Mouse (Mus musculus) erythroblast, embryonic 14.5 days (primary cell): ENCODE measurements at regions not wholly inside any gene's neighbourhood (a gene's known extent, or its start where the extent isn't known, plus 50 kb on each side); places are given as distances from the start of the nearest gene placed in this dataset.

ENCODE experiments used
- H3K27me3 ChIP-seq: 2 replicates; pipeline ENCODE4 v1.6.1; 2012; ENCODE audit warnings: inconsistent platforms; ENCODE audit not compliant: control insufficient read depth
- H3K36me3 ChIP-seq: 2 replicates; pipeline ENCODE4 v1.6.1; 2012; ENCODE audit warnings: mild to moderate bottlenecking, inconsistent platforms; ENCODE audit not compliant: control insufficient read depth
- H3K4me1 ChIP-seq: 2 replicates; pipeline ENCODE4 v1.6.1; 2012; ENCODE audit warnings: inconsistent platforms; ENCODE audit not compliant: control insufficient read depth
- H3K4me3 ChIP-seq: replicated peaks from 2 replicates; pipeline ENCODE3; 2012; ENCODE audit warnings: moderate library complexity, mild to moderate bottlenecking, inconsistent platforms
- H3K9me3 ChIP-seq: 2 replicates; pipeline ENCODE4 v1.6.1; 2012; ENCODE audit warnings: low read length, inconsistent platforms, mixed read lengths; ENCODE audit not compliant: control insufficient read depth
- GATA1 ChIP-seq: IDR thresholded peaks from 2 replicates; pipeline ENCODE4 v1.6.1; 2012; ENCODE audit warnings: low read length, inconsistent platforms, mixed read lengths
- TAL1 ChIP-seq: IDR thresholded peaks from 3 replicates; pipeline ENCODE4 v1.6.1; 2012; ENCODE audit warnings: low read length, inconsistent platforms, mixed read lengths

DNA sequence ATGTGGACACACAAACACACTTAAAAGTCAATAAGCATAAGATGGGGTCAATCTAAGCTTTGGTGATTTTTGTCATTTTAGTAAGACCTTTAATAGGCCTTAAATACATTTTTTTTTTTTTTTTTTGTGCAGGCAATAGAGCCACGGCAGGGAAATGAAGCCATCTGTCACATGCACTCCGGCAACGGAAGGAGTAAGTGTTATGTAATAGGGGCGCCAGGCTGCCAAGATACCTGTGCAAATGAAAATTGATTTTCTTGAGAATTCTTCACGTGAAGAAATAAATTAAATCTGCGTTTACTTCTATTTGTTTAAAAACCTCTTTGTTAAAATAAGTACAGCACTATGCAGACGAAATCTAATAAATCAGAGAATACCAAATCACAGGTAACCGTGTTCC, 54.6 kb upstream of the Card11 start:
- H3K9me3 ChIP-seq: peaks cover 34% of the 10 kb centered on the region
- no peak for TF ChIP-seq TAL1
- no peak for TF ChIP-seq GATA1
- H3K36me3 ChIP-seq: no peaks in the 10 kb centered on the region
- no peaks in the 10 kb centered on the region for H3K4me1 ChIP-seq
- no peak overlapping the region for H3K4me3 ChIP-seq
- no peaks in the 10 kb centered on the region for H3K27me3 ChIP-seq

DNA sequence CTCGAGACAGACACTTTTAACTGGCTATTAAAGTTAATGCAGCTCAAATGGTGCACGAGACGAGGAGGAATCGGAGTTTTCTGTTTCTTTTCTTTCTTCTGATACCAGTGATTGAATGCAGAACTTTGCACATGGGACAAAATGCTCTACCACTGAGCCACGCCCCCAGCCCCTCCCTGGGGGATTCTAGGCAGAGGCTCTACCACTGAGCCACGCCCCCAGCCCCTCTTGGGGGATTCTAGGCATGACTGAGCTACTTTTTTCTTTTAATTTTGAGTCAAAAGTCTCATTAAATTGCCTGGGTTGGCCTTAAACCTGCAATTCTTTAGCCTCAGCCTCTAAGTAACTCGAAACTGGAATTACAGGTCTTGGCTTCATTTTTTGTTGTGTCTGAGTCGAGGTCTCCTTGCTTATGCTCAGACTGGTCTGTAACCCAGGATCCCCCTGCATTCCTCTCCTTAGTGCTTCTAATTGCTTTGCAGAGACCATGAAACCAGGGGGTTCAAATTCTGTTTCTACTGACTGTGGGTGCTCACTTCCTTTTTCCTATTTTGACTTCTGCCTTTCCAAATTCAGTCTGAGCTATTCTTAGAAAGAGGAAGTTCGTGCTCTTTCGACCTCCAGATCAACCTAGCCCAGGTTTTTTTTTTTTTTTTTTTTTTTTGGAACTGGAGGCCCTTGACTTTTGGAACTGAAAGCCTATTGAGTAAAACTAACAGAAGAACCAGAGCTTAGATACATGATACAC, 55.4 kb upstream of the Card11 start:
- Histone ChIP-seq H3K4me3 (no peak overlapping the region), H3K27me3 (no peaks in the 10 kb centered on the region), H3K4me1 (no peaks in the 10 kb centered on the region), H3K9me3 (peaks cover 38% of the 10 kb centered on the region), H3K36me3 (no peaks in the 10 kb centered on the region)
- TF ChIP-seq TAL1 (no peak), GATA1 (no peak)

DNA sequence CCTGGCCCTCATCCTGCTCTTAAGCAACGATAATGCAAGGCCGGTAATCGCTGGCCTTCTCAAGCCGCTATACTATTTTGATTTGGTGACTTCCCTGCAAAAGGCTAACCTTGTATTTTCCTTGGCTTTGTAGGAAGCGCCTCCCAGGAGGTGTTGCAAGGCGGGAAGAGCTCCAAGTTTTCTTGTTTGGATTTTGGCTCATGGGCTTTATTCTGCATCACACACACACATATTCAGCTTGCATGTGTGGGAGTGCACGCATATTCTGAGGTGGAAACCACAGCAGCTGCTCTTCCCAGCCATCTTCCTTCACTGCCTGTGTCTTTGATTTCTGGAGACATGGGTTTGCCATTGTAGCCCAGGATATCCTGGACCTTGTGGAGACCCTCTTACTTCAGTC, 57.8 kb upstream of the Card11 start:
- H3K4me1 ChIP-seq: no peaks in the 10 kb centered on the region
- H3K9me3 ChIP-seq: peaks cover 27% of the 10 kb centered on the region
- H3K4me3 ChIP-seq: no peak overlapping the region
- no peaks in the 10 kb centered on the region for H3K36me3 ChIP-seq
- TF ChIP-seq GATA1 (no peak), TAL1 (no peak)
- H3K27me3 ChIP-seq: no peaks in the 10 kb centered on the region

GRCm38 (mm10) chr5:141058863-141059262, 58.5 kb upstream of the Card11 start:
- no peaks in the 10 kb centered on the region for H3K36me3 ChIP-seq
- H3K27me3 ChIP-seq: no peaks in the 10 kb centered on the region
- no peak overlapping the region for H3K4me3 ChIP-seq
- peaks cover 20% of the 10 kb centered on the region for H3K9me3 ChIP-seq
- H3K4me1 ChIP-seq: no peaks in the 10 kb centered on the region
- no peak for TF ChIP-seq GATA1
- TF ChIP-seq TAL1: no peak

- H3K27me3 ChIP-seq: no peaks in the 10 kb centered on the region
- TF ChIP-seq GATA1 (0 out of 2 replicates have a peak, but pooled peaks have one; percentile 13), TAL1 (no peak)
- no peaks in the 10 kb centered on the region for H3K36me3 ChIP-seq
- no peak overlapping the region for H3K4me3 ChIP-seq
- peaks cover 12% of the 10 kb centered on the region; the same call in 1 of the 2 replicates for H3K9me3 ChIP-seq
- H3K4me1 ChIP-seq: no peaks in the 10 kb centered on the region
These were observed 61.8 kb upstream of the Card11 start for GRCm38 (mm10) chr5:141062144-141062543.

- no peak for TF ChIP-seq TAL1
- TF ChIP-seq GATA1: no peak
- H3K27me3 ChIP-seq: no peaks in the 10 kb centered on the region
- H3K4me3 ChIP-seq: no peak overlapping the region
- H3K9me3 ChIP-seq: peaks cover 3% of the 10 kb centered on the region; the same call in 1 of the 2 replicates
- no peaks in the 10 kb centered on the region for H3K36me3 ChIP-seq
- no peaks in the 10 kb centered on the region for H3K4me1 ChIP-seq
These were observed 67.2 kb upstream of the Card11 start for GRCm38 (mm10) chr5:141067561-141067960.

DNA sequence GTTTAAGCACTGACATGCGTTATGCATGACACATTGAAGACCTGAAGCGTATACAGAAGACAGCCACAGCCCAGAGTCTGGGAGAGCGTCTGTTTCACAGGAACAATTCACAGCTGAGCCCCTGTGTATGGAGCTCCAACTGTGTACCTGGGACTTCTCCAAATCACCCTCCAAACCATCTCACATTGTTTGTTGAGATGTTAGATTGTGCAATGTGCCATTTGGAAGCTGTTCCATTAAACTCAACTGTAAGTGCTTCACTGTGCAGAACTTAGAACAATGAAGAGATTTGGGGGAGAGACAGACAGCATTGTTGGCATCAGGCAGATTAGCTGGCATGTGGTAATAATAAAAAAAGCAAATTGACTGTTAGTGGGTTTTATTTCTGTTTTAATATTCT, 74.1 kb upstream of the Card11 start:
- TF ChIP-seq GATA1: no peak
- TF ChIP-seq TAL1: no peak
- Histone ChIP-seq H3K9me3 (no peaks in the 10 kb centered on the region), H3K4me1 (no peaks in the 10 kb centered on the region), H3K27me3 (no peaks in the 10 kb centered on the region), H3K4me3 (no peak overlapping the region), H3K36me3 (no peaks in the 10 kb centered on the region)

DNA sequence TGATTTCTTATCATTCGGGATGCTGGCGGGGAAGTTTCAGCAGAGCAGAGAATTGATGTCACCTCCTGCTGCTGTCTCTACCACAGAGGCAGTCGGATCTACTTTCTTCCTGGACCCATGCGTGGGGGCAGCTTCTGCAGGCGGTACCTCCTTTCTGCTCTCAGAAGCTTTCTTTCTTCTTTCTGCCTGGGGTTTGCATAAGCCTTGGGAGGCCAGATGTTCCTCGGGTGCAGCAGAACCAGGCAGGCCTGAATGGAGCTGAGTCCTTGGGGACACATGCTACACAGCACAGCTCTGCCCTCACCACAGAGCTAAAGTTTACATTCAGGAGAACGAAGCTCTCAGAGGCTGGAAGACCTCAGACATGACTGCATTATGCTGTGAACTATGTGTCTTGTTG, 75.8 kb upstream of the Card11 start:
- no peaks in the 10 kb centered on the region for H3K9me3 ChIP-seq

DNA sequence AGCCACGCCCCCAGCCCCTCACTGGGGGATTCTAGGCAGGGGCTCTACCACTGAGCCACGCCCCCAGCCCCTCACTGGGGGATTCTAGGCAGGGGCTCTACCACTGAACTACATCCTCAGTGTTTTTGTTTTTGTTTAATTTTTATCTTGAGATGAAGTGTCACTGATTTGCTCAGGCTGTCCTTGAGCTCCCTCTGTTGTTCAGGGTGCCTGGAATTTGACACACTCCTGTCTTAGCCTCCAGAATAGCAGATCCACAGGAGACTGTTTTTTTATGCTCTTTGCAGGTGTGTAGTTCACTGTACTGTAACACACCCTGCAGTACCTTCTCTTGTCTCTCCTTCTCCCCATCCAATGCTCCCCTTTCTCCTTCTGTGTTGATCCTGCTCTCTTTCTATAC, 76.6 kb upstream of the Card11 start:
- no peaks in the 10 kb centered on the region for H3K4me1 ChIP-seq
- no peaks in the 10 kb centered on the region for H3K36me3 ChIP-seq
- no peak overlapping the region for H3K4me3 ChIP-seq
- no peaks in the 10 kb centered on the region for H3K9me3 ChIP-seq
- TF ChIP-seq TAL1 (no peak), GATA1 (no peak)
- no peaks in the 10 kb centered on the region for H3K27me3 ChIP-seq

More for the DNA sequence above, 75.8 kb upstream of the Card11 start:
- H3K27me3 ChIP-seq: no peaks in the 10 kb centered on the region
- TF ChIP-seq GATA1 (no peak), TAL1 (no peak)
- no peak overlapping the region for H3K4me3 ChIP-seq
- no peaks in the 10 kb centered on the region for H3K4me1 ChIP-seq
- H3K36me3 ChIP-seq: no peaks in the 10 kb centered on the region
